Mouse (Mus musculus) gastrocnemius, postnatal 25 days (tissue): Measurements from ENCODE around the gene Olfr95. TPM values are rescaled to one million over a fixed set of nuclear protein-coding genes. Genes with fewer than 3 reads are reported as not detected.
"Not testable (repeated sequence)": the region's sequence is repeated elsewhere in the genome, so short reads cannot be mapped to it uniquely, and the experiment has no call there.

ENCODE experiments used
- DNase-seq: peaks from one replicate; pipeline ENCODE4 v3.0.0; 2022
- long read RNA-seq, 2 experiments: library from polyadenylated mRNA; stranded (forward); transcript quantifications; one replicate each; pipeline ENCODE4 v2.0.0; 2021
- total RNA-seq, 2 experiments: library from RNA; stranded (reverse); gene quantifications; 1 replicate in 1 of 2; 2 replicates in 1 of 2; pipeline ENCODE4 v1.2.3; 2021

Olfr95 gene
- not detected for total RNA-seq
- long read RNA-seq, experiment 1 = 0 reads
- long read RNA-seq, experiment 2 = 0 reads

GRCm38 (mm10) chr17:37213018-37213417 is at the start of gene Olfr95:
TSS of gene Olfr95 (minus strand) at chr17:37213118.
- DNase-seq = no peak

- DNase-seq = no peak
These were observed 37.6 kb upstream of the Olfr95 start for GRCm38 (mm10) chr17:37250544-37250943.

- DNase-seq = no peak
These were observed 36.5 kb upstream of the Olfr95 start for GRCm38 (mm10) chr17:37249460-37249859.

- DNase-seq = no peak
These were observed 33.8 kb upstream of the Olfr95 start for GRCm38 (mm10) chr17:37246715-37247114.

GRCm38 (mm10) chr17:37242198-37242597 is 29.3 kb upstream of the Olfr95 start:
- no peak for DNase-seq

- DNase-seq = not testable (repeated sequence)
These were observed 24.3 kb upstream of the Olfr95 start, which contains the start of gene Olfr97 for GRCm38 (mm10) chr17:37237230-37237629. TSS of gene Olfr97 (minus strand) at chr17:37237330.

GRCm38 (mm10) chr17:37221879-37222278 is 9.0 kb upstream of the Olfr95 start:
- DNase-seq = no peak

GRCm38 (mm10) chr17:37219846-37220245 is 6.9 kb upstream of the Olfr95 start, which contains the start of gene Olfr96:
TSS of gene Olfr96 (plus strand) at chr17:37220146.
- DNase-seq = no peak

GRCm38 (mm10) chr17:37218486-37218885 is 5.6 kb upstream of the Olfr95 start:
- peak; percentile 47 for DNase-seq

GRCm38 (mm10) chr17:37210884-37211768 is 1.8 kb downstream of the Olfr95 start:
- no peak for DNase-seq

- DNase-seq = no peak
These were observed 9.0 kb downstream of the Olfr95 start for GRCm38 (mm10) chr17:37203917-37204236.

GRCm38 (mm10) chr17:37203206-37203916 is 9.6 kb downstream of the Olfr95 start:
- peak; percentile 31 for DNase-seq

- DNase-seq = no peak
These were observed 12.0 kb downstream of the Olfr95 start, which contains the start of gene Olfr94 for GRCm38 (mm10) chr17:37200894-37201293. TSS of gene Olfr94 (minus strand) at chr17:37200994.

- no peak for DNase-seq
These were observed 15.8 kb downstream of the Olfr95 start for GRCm38 (mm10) chr17:37196845-37197724.

GRCm38 (mm10) chr17:37194782-37195181 is 18.1 kb downstream of the Olfr95 start:
- DNase-seq = no peak

GRCm38 (mm10) chr17:37193656-37194055 is 19.3 kb downstream of the Olfr95 start, which contains the start of gene Ubd:
TSS of gene Ubd (plus strand) at chr17:37193892.
- no peak for DNase-seq

GRCm38 (mm10) chr17:37193032-37193431 is 19.9 kb downstream of the Olfr95 start:
- DNase-seq = no peak

GRCm38 (mm10) chr17:37190711-37191110 is 22.2 kb downstream of the Olfr95 start:
- no peak for DNase-seq

GRCm38 (mm10) chr17:37185474-37185873 is 27.4 kb downstream of the Olfr95 start:
- DNase-seq = no peak

GRCm38 (mm10) chr17:37161394-37161793 is 51.5 kb downstream of the Olfr95 start, which contains the start of gene Olfr93:
TSS of gene Olfr93 (minus strand) at chr17:37161494.
- DNase-seq = no peak
